Mouse (Mus musculus) MEL (cell line): ENCODE results near the gene Adamts18. TPM values are rescaled to one million over a fixed set of nuclear protein-coding genes. Genes with fewer than 3 reads are reported as not detected.

Experiments used
- DNase-seq: peaks from one replicate; pipeline ENCODE4 v3.0.0; 2011; ENCODE audit warnings: low read depth, low spot score
- H3K27ac ChIP-seq: 2 replicates; pipeline ENCODE4 v1.5.1; 2012; ENCODE audit warnings: low read depth, mild to moderate bottlenecking, control low read depth, low read length, moderate library complexity; ENCODE audit not compliant: control insufficient read depth
- H3K27me3 ChIP-seq, 2 experiments: fragments of 150-350 bp in 1 of 2; sonication (generic) in 1 of 2; 2 replicates each; pipeline ENCODE4 v1.6.1; 2012; ENCODE audit warnings: low read length in 2 of 2, mild to moderate bottlenecking in 2 of 2, improper control_type of control experiment in 1 of 2, moderate library complexity in 1 of 2; ENCODE audit not compliant: insufficient read depth in 2 of 2, control insufficient read depth in 1 of 2
- H3K36me3 ChIP-seq, 2 experiments: 2 replicates each; pipeline ENCODE4 v1.6.1; 2012 to 2014; ENCODE audit warnings: low read length in 2 of 2, improper control_type of control experiment in 1 of 2, inconsistent platforms in 1 of 2, mild to moderate bottlenecking in 1 of 2; ENCODE audit not compliant: insufficient read depth in 2 of 2, control insufficient read depth in 1 of 2
- H3K4me1 ChIP-seq, 2 experiments: fragments of 150-350 bp in 1 of 2; sonication (generic) in 1 of 2; 2 replicates each; pipeline ENCODE4 v1.6.1; 2012; ENCODE audit warnings: low read length in 2 of 2, improper control_type of control experiment in 1 of 2, mild to moderate bottlenecking in 1 of 2; ENCODE audit not compliant: insufficient read depth in 2 of 2, control insufficient read depth in 1 of 2
- H3K4me3 ChIP-seq, 2 experiments: fragments of 150-350 bp in 1 of 2; sonication (generic) in 1 of 2; 2 replicates each; pipeline ENCODE4 v1.5.1; 2012; ENCODE audit warnings: low read depth in 2 of 2, low read length in 2 of 2, mild to moderate bottlenecking in 2 of 2, moderate library complexity in 2 of 2, control low read depth in 1 of 2, improper control_type of control experiment in 1 of 2; ENCODE audit not compliant: control insufficient read depth in 1 of 2, insufficient read depth in 1 of 2
- H3K79me2 ChIP-seq: 2 replicates; pipeline ENCODE4 v1.6.1; 2012; ENCODE audit warnings: mild to moderate bottlenecking, low read length, moderate library complexity; ENCODE audit not compliant: control insufficient read depth, poor library complexity, insufficient read depth
- H3K9ac ChIP-seq: 2 replicates; pipeline ENCODE4 v1.6.1; 2012; ENCODE audit warnings: low read depth, mild to moderate bottlenecking, control low read depth, low read length, moderate library complexity; ENCODE audit not compliant: control insufficient read depth, poor library complexity, severe bottlenecking
- H3K9me3 ChIP-seq: fragments of 150-350 bp; sonication (generic); replicated peaks from 2 replicates; pipeline ENCODE4 v1.6.1; 2012; ENCODE audit warnings: mild to moderate bottlenecking, low read length, improper control_type of control experiment, moderate library complexity; ENCODE audit not compliant: insufficient read depth
- BHLHE40 ChIP-seq: IDR thresholded peaks from 2 replicates; pipeline ENCODE4 v1.6.1; 2012; ENCODE audit warnings: low read depth, mild to moderate bottlenecking, inconsistent platforms, low read length, improper control_type of control experiment, borderline replicate concordance
- CHD1 ChIP-seq: IDR thresholded peaks from 2 replicates; pipeline ENCODE4 v1.6.1; 2012; ENCODE audit warnings: low read depth, mild to moderate bottlenecking, inconsistent platforms, low read length, improper control_type of control experiment
- ELF1 ChIP-seq: IDR thresholded peaks from 2 replicates; pipeline ENCODE4 v1.6.1; 2014; ENCODE audit warnings: low read depth, mild to moderate bottlenecking, inconsistent platforms, low read length, improper control_type of control experiment, moderate library complexity
- ETS1 ChIP-seq: IDR thresholded peaks from 2 replicates; pipeline ENCODE4 v1.6.1; 2012; ENCODE audit warnings: low read depth, mild to moderate bottlenecking, inconsistent platforms, low read length, improper control_type of control experiment, moderate library complexity
- GABPA ChIP-seq: IDR thresholded peaks from 2 replicates; pipeline ENCODE4 v1.6.1; 2012; ENCODE audit warnings: low read depth, mild to moderate bottlenecking, inconsistent platforms, low read length, improper control_type of control experiment, moderate library complexity
- KAT2A ChIP-seq: conservative IDR thresholded peaks from 2 replicates; pipeline ENCODE4 v1.6.1; 2012; ENCODE audit warnings: low read depth, low read length, improper control_type of control experiment, inconsistent platforms
- MAX ChIP-seq: IDR thresholded peaks from 2 replicates; pipeline ENCODE4 v1.6.1; 2011; ENCODE audit warnings: low read length, improper control_type of control experiment
- MXI1 ChIP-seq: IDR thresholded peaks from 2 replicates; pipeline ENCODE4 v1.6.1; 2011; ENCODE audit warnings: mild to moderate bottlenecking, low read depth, low read length, improper control_type of control experiment
- MYC ChIP-seq: IDR thresholded peaks from 2 replicates; pipeline ENCODE4 v1.6.1; 2011; ENCODE audit warnings: low read depth, mild to moderate bottlenecking, low read length, improper control_type of control experiment, moderate library complexity
- NRF1 ChIP-seq: IDR thresholded peaks from 2 replicates; pipeline ENCODE4 v1.6.1; 2014; ENCODE audit warnings: low read depth, mild to moderate bottlenecking, inconsistent platforms, low read length, improper control_type of control experiment, moderate library complexity; ENCODE audit not compliant: poor library complexity, insufficient read depth, severe bottlenecking
- POLR2AphosphoS5 ChIP-seq: IDR thresholded peaks from 2 replicates; pipeline ENCODE4 v1.6.1; 2012; ENCODE audit warnings: low read depth, borderline replicate concordance, mild to moderate bottlenecking, inconsistent platforms, low read length, moderate library complexity, mixed read lengths
- RCOR1 ChIP-seq: IDR thresholded peaks from 2 replicates; pipeline ENCODE4 v1.6.1; 2012; ENCODE audit warnings: low read depth, mild to moderate bottlenecking, inconsistent platforms, low read length, improper control_type of control experiment
- SIN3A ChIP-seq: IDR thresholded peaks from 2 replicates; pipeline ENCODE4 v1.6.1; 2012; ENCODE audit warnings: low read length, improper control_type of control experiment, inconsistent platforms
- SMC3 ChIP-seq: IDR thresholded peaks from 2 replicates; pipeline ENCODE4 v1.6.1; 2011; ENCODE audit warnings: low read depth, low read length, improper control_type of control experiment
- TBP ChIP-seq: IDR thresholded peaks from 2 replicates; pipeline ENCODE4 v1.8.0; 2011; ENCODE audit warnings: low read depth, low read length, improper control_type of control experiment
- USF1 ChIP-seq: IDR thresholded peaks from 2 replicates; pipeline ENCODE4 v1.6.1; 2014; ENCODE audit warnings: low read depth, mild to moderate bottlenecking, inconsistent platforms, low read length, improper control_type of control experiment, moderate library complexity
- ZKSCAN1 ChIP-seq: IDR thresholded peaks from 2 replicates; pipeline ENCODE4 v1.6.1; 2012; ENCODE audit warnings: low read depth, mild to moderate bottlenecking, inconsistent platforms, low read length, improper control_type of control experiment, moderate library complexity
- ZMIZ1 ChIP-seq: IDR thresholded peaks from 2 replicates; pipeline ENCODE4 v1.6.1; 2012; ENCODE audit warnings: low read depth, mild to moderate bottlenecking, inconsistent platforms, low read length, improper control_type of control experiment, moderate library complexity
- ZNF384 ChIP-seq: IDR thresholded peaks from 2 replicates; pipeline ENCODE4 v1.6.1; 2012; ENCODE audit warnings: low read depth, mild to moderate bottlenecking, inconsistent platforms, low read length, improper control_type of control experiment
- polyA plus RNA-seq, 2 experiments: library from polyadenylated mRNA; stranded (reverse) in 1 of 2; unstranded in 1 of 2; fragments of >175 nt in 1 of 2; fragments of >200 nt in 1 of 2; gene quantifications; 2 replicates each; pipeline versions ENCODE4 v1.2.1 to v1.2.4; 2012; ENCODE audit warnings: low replicate concordance in 2 of 2, low read depth in 1 of 2; ENCODE audit not compliant: insufficient read length in 2 of 2, insufficient read depth in 1 of 2, missing spikeins in 1 of 2
- total RNA-seq: library from RNA; depleted of rRNA; stranded (reverse); fragments of 300-350 nt; gene quantifications from 2 replicates; pipeline ENCODE4 v1.2.3, GENCODE M21; 2012

The Adamts18 gene
- total and polyA plus RNA-seq, 3 experiments = not detected

- no peaks in the 10 kb centered on the region for H3K9me3 ChIP-seq
- DNase-seq = no peak
- H3K79me2 ChIP-seq = no peaks in the 10 kb centered on the region
- TF ChIP-seq NRF1 (no peak), ZKSCAN1 (no peak)
- no peaks in the 10 kb centered on the region for H3K27me3 ChIP-seq
- no peaks in the 10 kb centered on the region for H3K4me1 ChIP-seq
- no peak overlapping the region for H3K9ac ChIP-seq
- H3K4me3 ChIP-seq = no peak overlapping the region
- no peak overlapping the region for H3K27ac ChIP-seq
- H3K36me3 ChIP-seq = no peaks in the 10 kb centered on the region
Observed at GRCm38 (mm10) chr8:113846669-113847068, 1.9 kb downstream of the Adamts18 start.

- TF ChIP-seq RCOR1 = no peak
- TF ChIP-seq TBP = no peak
- Histone ChIP-seq H3K9me3 (no peaks in the 10 kb centered on the region), H3K27ac (no peak overlapping the region), H3K4me3 (no peak overlapping the region), H3K36me3 (no peaks in the 10 kb centered on the region), H3K27me3 (no peaks in the 10 kb centered on the region), H3K4me1 (no peaks in the 10 kb centered on the region), H3K79me2 (no peaks in the 10 kb centered on the region), H3K9ac (no peak overlapping the region)
- DNase-seq = no peak
Observed at GRCm38 (mm10) chr8:113844801-113845301, 3.7 kb downstream of the Adamts18 start.

- Histone ChIP-seq H3K4me3 (no peak overlapping the region), H3K36me3 (no peaks in the 10 kb centered on the region), H3K4me1 (no peaks in the 10 kb centered on the region), H3K79me2 (no peaks in the 10 kb centered on the region), H3K27me3 (no peaks in the 10 kb centered on the region), H3K27ac (no peak overlapping the region), H3K9me3 (no peaks in the 10 kb centered on the region), H3K9ac (no peak overlapping the region)
- TF ChIP-seq KAT2A (no peak), ELF1 (no peak), USF1 (no peak), CHD1 (no peak), BHLHE40 (no peak), MYC (no peak), SIN3A (no peak), ZKSCAN1 (no peak), MAX (no peak), ZNF384 (no peak), ZMIZ1 (no peak), ETS1 (no peak), MXI1 (no peak), POLR2AphosphoS5 (no peak), GABPA (no peak), SMC3 (no peak)
- DNase-seq = no peak
Observed at GRCm38 (mm10) chr8:113838211-113838610, 10.3 kb downstream of the Adamts18 start.
